Mouse (Mus musculus) kidney, adult 10 weeks (tissue): ENCODE results near the gene Eomes. TPM values are rescaled to one million over a fixed set of nuclear protein-coding genes. Genes with fewer than 3 reads are reported as not detected.

Source experiments
- polyA plus RNA-seq: library from polyadenylated mRNA; stranded (reverse); fragments of 350-450 nt; fragmentation: Illumina TruSeq; extraction: RNeasy Lipid Tissue Mini Kit (QIAGEN cat#74804); gene quantifications from one replicate; pipeline ENCODE4 v1.2.3, GENCODE M21; 2014; ENCODE audit warnings: low read depth, low replicate concordance

The Eomes gene
- polyA plus RNA-seq = not detected

GRCm38 (mm10) chr9:118477961-118478360, at the start of gene Eomes:
TSS of gene Eomes (plus strand) at chr9:118478212.

GRCm38 (mm10) chr9:118506020-118506403, 28.0 kb downstream of the Eomes start, which contains the start of gene Golga4:
TSS of gene Golga4 (plus strand) at chr9:118506267.

Other genes with a start within 250 kb of the Eomes start
- gene Golga4, start 28.1 kb downstream of the Eomes start, polyA plus RNA-seq = 89.1 TPM
- 4.1 TPM for gene Itga9, start 128.5 kb downstream of the Eomes start, polyA plus RNA-seq